Mouse (Mus musculus): ENCODE data around the gene Nme7.

DNA sequence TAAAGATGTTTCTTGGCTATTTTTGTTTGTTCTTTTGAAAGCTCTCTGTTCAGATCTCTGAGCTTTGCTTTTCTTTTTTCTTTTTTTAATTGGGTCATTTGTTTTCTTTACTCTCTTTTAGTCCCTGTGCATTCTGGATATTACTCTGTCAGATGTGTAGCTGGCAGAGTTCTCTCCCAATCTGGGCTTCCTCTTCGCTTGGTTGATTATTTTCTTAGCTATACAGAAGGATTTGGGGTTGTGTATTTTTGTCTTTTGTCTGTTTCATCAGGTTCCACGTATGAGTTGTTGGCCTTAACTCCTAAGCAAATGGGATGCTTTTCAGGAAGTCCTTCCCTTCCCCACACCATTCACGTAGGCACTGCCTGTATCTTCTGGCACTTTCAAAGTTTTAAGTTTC is 54.1 kb downstream of the Nme7 start:
- TF ChIP-seq NRF1 (IDR thresholded peaks at IDR 0.05; ENCODE audit: low read depth, low read length) (no peak), SIN3A (IDR thresholded peaks at IDR 0.05; ENCODE audit: low read length) (no peak), POLR2A (IDR thresholded peaks at IDR 0.05; ENCODE audit: low read depth, low read length) (no peak)

Measured in CH12.LX (cell line).